Mouse (Mus musculus): ENCODE data around the gene Rhpn2.
"Not testable (repeated sequence)": the region's sequence is repeated elsewhere in the genome, so short reads cannot be mapped to it uniquely, and the experiment has no call there.

Rhpn2 gene

GRCm38 (mm10) chr7:35333692-35334526 lies at the start of gene Rhpn2:
TSS of gene Rhpn2 (plus strand) at chr7:35334170.
- peak; percentile 99 for DNase-seq

GRCm38 (mm10) chr7:35293464-35293863 lies 40.5 kb upstream of the Rhpn2 start:
- DNase-seq, result peak in 1 of 2 experiments; percentile 6

GRCm38 (mm10) chr7:35295631-35296030 lies 38.3 kb upstream of the Rhpn2 start:
- no peak for DNase-seq

GRCm38 (mm10) chr7:35297886-35298285 lies 36.1 kb upstream of the Rhpn2 start:
- DNase-seq, result no peak

GRCm38 (mm10) chr7:35299656-35300055 lies 34.3 kb upstream of the Rhpn2 start:
- DNase-seq, result peak; percentile 11 to 13

- DNase-seq, result no peak
Measured at GRCm38 (mm10) chr7:35300792-35301191, 33.2 kb upstream of the Rhpn2 start.

GRCm38 (mm10) chr7:35311214-35311613 lies 22.8 kb upstream of the Rhpn2 start:
- no peak for DNase-seq

GRCm38 (mm10) chr7:35314156-35314555 lies 19.8 kb upstream of the Rhpn2 start:
- no peak for DNase-seq

GRCm38 (mm10) chr7:35317729-35318609 lies 16.0 kb upstream of the Rhpn2 start, which contains the start of gene Gpatch1:
TSS of gene Gpatch1 (minus strand) at chr7:35318440.
- DNase-seq, result peak; percentile 96 to 98

GRCm38 (mm10) chr7:35319221-35319620 lies 14.7 kb upstream of the Rhpn2 start:
- not testable (repeated sequence) for DNase-seq

- DNase-seq, result no peak
Measured at GRCm38 (mm10) chr7:35319755-35320154, 14.2 kb upstream of the Rhpn2 start.

- no peak for DNase-seq
Measured at GRCm38 (mm10) chr7:35322161-35322560, 11.8 kb upstream of the Rhpn2 start.

GRCm38 (mm10) chr7:35322732-35323420 lies 11.1 kb upstream of the Rhpn2 start:
- no peak for DNase-seq

GRCm38 (mm10) chr7:35331590-35331989 lies 2.4 kb upstream of the Rhpn2 start:
- no peak for DNase-seq

- peak in 1 of 2 experiments; percentile 37 for DNase-seq
Measured at GRCm38 (mm10) chr7:35333231-35333651, 729 bp upstream of the Rhpn2 start.

- DNase-seq, result peak; percentile 25 to 28
Measured at GRCm38 (mm10) chr7:35334527-35335452, 820 bp downstream of the Rhpn2 start.

GRCm38 (mm10) chr7:35340196-35340595 lies 6.2 kb downstream of the Rhpn2 start:
- DNase-seq, result no peak

GRCm38 (mm10) chr7:35341282-35341681 lies 7.3 kb downstream of the Rhpn2 start:
- peak in 1 of 2 experiments; percentile 10 for DNase-seq

GRCm38 (mm10) chr7:35342498-35342897 lies 8.5 kb downstream of the Rhpn2 start:
- DNase-seq, result no peak

GRCm38 (mm10) chr7:35344785-35345330 lies 10.9 kb downstream of the Rhpn2 start:
- DNase-seq, result no peak
